Mouse (Mus musculus): ENCODE measurements around the gene Abhd2. TPM values are rescaled to one million over a fixed set of nuclear protein-coding genes. Genes with fewer than 3 reads are reported as not detected.

Gene Abhd2
- polyA plus RNA-seq, 1 experiment from 2014 or later, result 5.4 TPM

DNA sequence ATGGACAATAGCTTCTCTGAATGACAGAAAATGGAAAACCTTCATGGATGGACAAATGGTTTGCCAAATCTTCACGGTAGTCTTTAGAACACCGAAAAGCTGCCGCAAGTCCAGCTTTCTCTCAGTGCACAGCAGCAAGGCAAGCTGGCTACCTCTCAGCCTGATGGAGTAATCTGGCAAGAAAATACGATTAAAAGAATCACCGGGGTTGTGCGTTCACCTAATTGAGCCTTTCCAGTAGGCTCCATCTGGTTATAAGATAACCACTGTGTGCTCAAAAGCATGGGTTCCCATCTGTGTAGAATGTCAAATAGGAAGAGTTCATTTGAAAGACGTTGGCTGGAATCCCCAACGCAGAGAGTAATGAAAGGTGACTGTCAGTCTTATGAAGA, 11.9 kb downstream of the Abhd2 start:
- no peak for DNase-seq (ENCODE audit: low spot score)
- no peaks in the 10 kb centered on the region for H3K9me3 ChIP-seq
- H3K4me1 ChIP-seq, result peaks cover 48% of the 10 kb centered on the region
- H3K36me3 ChIP-seq, result no peaks in the 10 kb centered on the region
- H3K27me3 ChIP-seq (ENCODE audit: insufficient read depth, poor library complexity, severe bottlenecking), result no peaks in the 10 kb centered on the region
- no peak overlapping the region for H3K4me3 ChIP-seq
- H3K27ac ChIP-seq, result 0 out of 2 replicates have a peak overlapping the region, but pooled peaks have one; percentile 6
- WGBS, result 87% methylated on average over 8 of the region's 8 CpGs

DNA sequence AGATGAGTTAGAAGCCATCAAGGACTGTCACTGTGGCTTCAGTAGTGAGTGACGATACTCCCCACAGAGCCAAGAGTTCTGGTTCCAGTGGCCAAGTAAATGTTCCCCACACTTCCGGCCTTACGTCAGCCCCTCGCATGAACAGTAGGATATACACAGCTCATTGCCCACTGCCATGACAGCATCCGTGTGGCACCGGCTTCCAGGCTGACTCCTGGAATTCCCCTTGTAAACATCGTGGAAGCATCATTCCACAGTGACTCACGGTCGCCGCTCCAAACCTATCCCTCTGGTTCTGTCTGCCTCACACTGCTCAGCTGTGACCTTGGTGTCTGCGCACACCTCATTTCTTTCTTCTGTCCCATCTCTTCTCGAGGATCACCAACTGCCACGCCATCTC, 12.4 kb downstream of the Abhd2 start:
- H3K36me3 ChIP-seq, result no peaks in the 10 kb centered on the region
- H3K9me3 ChIP-seq, result no peaks in the 10 kb centered on the region
- WGBS, result 88% methylated on average over 13 of the region's 13 CpGs
- H3K27me3 ChIP-seq (ENCODE audit: insufficient read depth, poor library complexity, severe bottlenecking), result no peaks in the 10 kb centered on the region
- DNase-seq (ENCODE audit: low spot score), result no peak
- H3K4me3 ChIP-seq, result no peak overlapping the region
- H3K27ac ChIP-seq, result no peak overlapping the region
- peaks cover 47% of the 10 kb centered on the region for H3K4me1 ChIP-seq

DNA sequence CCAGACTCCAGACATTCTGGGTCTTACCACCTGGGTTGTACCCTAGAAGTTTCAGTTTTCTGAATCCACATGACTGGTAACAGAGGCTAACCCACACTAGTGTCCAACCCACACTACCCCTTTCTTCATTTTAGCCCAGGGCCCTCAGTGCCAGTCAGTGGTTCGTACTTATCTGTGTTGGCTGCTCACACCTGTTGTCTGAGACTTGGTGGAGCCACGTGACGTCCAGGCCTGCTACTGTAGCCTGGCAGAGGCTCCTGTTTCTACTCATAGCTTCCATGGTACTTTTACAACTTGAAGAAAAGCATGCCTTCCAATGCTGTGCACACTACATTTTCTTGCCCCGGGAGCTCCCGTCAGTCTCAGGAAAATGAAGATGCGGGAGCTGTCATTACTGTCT, 14.2 kb downstream of the Abhd2 start:
- no peaks in the 10 kb centered on the region for H3K27me3 ChIP-seq (ENCODE audit: insufficient read depth, poor library complexity, severe bottlenecking)
- WGBS, result 79% methylated on average over 6 of the region's 6 CpGs
- no peak overlapping the region for H3K27ac ChIP-seq
- no peak overlapping the region for H3K4me3 ChIP-seq
- H3K36me3 ChIP-seq, result no peaks in the 10 kb centered on the region
- peaks cover 45% of the 10 kb centered on the region for H3K4me1 ChIP-seq
- no peak for DNase-seq (ENCODE audit: low spot score)
- no peaks in the 10 kb centered on the region for H3K9me3 ChIP-seq

DNA sequence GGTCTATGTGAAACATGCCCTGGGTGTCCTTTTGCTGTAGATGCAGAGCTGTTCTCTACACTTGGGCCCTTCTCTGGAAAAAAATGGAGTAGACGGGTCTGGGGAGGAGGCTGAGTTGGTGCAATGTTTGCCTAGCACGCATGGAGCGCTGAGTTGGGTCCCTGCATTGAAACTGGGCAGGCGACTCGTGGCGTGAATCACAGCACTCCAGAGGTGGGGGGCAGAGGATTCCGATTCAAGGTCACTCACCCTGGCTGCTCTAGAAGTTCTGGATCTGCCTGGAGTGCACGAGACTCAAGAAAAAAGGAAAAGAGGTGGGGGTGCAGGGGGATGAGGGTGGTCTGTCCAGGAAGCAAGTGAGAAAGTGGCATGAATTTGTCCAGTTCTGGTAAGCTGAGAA, 14.9 kb downstream of the Abhd2 start:
- H3K9me3 ChIP-seq, result no peaks in the 10 kb centered on the region
- no peak overlapping the region for H3K4me3 ChIP-seq
- H3K27ac ChIP-seq, result 0 out of 2 replicates have a peak overlapping the region, but pooled peaks have one; percentile 17
- no peaks in the 10 kb centered on the region for H3K27me3 ChIP-seq (ENCODE audit: insufficient read depth, poor library complexity, severe bottlenecking)
- DNase-seq (ENCODE audit: low spot score), result no peak
- WGBS, result 84% methylated on average over 8 of the region's 8 CpGs
- no peaks in the 10 kb centered on the region for H3K36me3 ChIP-seq
- H3K4me1 ChIP-seq, result peaks cover 39% of the 10 kb centered on the region

DNA sequence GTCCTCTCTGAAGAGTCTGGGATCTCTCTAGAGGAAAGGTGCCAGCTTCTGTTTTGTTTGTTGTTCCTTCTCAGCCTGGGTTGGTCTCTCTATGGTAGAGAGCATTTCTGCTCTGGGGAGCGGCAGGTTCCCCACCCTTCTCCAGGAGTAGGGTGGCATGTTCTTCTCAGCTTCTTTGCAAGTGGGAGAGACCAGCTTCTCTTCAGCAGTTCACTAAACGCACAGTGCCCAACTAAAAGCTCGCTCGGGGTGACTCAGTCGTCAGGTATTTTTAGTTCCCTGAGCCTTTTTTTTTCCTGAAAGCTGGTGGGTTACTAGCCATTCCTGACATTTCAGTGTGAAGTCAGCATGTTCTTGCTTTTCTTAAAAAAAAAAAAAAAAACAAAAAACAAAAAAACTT, 15.4 kb downstream of the Abhd2 start:
- no peak overlapping the region for H3K4me3 ChIP-seq
- H3K9me3 ChIP-seq, result no peaks in the 10 kb centered on the region
- H3K27me3 ChIP-seq (ENCODE audit: insufficient read depth, poor library complexity, severe bottlenecking), result no peaks in the 10 kb centered on the region
- no peaks in the 10 kb centered on the region for H3K36me3 ChIP-seq
- WGBS, result 83% methylated on average over 5 of the region's 5 CpGs
- DNase-seq (ENCODE audit: low spot score), result no peak
- H3K4me1 ChIP-seq, result peaks cover 34% of the 10 kb centered on the region
- H3K27ac ChIP-seq, result no peak overlapping the region

DNA sequence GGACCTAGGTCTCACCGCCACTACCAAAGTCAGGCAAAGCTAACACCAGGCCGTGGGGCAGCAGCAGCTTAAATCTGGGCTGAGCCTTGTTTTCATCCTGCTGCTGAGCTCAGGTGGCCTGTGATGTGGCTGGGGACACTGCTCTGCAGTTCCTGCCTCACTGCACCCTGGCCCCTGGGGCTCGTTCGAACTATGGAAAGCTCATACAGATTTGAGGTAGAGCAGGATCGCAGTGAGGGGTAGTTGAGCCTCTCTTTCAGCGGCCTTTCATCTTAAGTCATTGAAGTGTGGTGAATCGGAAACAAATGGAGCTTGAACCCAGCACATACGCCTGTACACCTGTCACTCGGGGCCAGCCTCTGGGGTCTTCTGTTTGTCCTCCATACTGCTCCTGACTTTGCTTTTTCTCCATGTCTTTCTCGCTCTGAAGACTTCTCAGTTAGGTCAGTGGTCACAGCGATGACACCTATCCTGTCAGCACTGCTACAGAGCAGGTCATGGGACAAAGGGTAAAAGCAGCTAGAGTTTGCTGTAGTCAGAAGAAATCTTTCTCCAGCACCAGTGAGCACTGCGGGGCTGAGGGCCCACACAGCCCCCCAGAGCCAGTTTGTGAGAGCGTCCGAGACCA, 20.7 kb downstream of the Abhd2 start:
- Histone ChIP-seq H3K9me3 (no peaks in the 10 kb centered on the region), H3K27ac (no peak overlapping the region), H3K36me3 (peaks cover 20% of the 10 kb centered on the region; the same call in 1 of the 2 replicates), H3K4me3 (no peak overlapping the region), H3K4me1 (0 out of 2 replicates have a peak, but pooled peaks cover 6% of the 10 kb centered on the region), H3K27me3 (ENCODE audit: insufficient read depth, poor library complexity, severe bottlenecking) (no peaks in the 10 kb centered on the region)
- DNase-seq (ENCODE audit: low spot score), result no peak
- WGBS, result 82% methylated on average over 14 of the region's 14 CpGs

DNA sequence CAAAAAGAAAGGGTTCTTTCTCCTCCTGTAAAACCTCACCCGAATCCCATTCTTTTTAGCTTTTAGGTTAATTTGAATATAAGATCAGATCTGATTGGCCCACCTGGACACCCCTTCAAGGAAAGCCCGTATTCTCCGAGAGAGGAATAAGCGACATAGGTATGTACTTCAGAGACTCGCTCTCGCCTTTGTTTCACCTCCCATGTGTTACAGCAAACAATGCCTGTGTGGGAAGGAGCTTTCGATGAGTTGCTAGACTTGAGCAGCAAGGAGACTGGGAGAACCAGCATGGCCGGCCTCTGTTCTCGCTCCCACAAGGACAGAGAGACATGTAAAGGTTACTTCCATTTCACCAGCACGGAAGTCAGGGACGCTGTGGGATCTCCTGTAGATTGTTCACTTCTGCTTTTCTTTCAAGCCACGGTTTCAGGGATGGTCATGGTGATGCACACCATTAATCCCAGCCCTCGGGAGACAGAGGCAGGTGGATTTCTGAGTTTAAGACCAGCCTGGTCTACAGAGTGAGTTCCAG, 21.5 kb downstream of the Abhd2 start:
- no peaks in the 10 kb centered on the region for H3K9me3 ChIP-seq
- peaks cover 22% of the 10 kb centered on the region; the same call in 1 of the 2 replicates for H3K36me3 ChIP-seq
- no peaks in the 10 kb centered on the region for H3K27me3 ChIP-seq (ENCODE audit: insufficient read depth, poor library complexity, severe bottlenecking)
- no peak for DNase-seq (ENCODE audit: low spot score)
- no peak overlapping the region for H3K27ac ChIP-seq
- no peak overlapping the region for H3K4me3 ChIP-seq
- WGBS, result 91% methylated on average over 13 of the region's 13 CpGs
- peaks cover 13% of the 10 kb centered on the region for H3K4me1 ChIP-seq

DNA sequence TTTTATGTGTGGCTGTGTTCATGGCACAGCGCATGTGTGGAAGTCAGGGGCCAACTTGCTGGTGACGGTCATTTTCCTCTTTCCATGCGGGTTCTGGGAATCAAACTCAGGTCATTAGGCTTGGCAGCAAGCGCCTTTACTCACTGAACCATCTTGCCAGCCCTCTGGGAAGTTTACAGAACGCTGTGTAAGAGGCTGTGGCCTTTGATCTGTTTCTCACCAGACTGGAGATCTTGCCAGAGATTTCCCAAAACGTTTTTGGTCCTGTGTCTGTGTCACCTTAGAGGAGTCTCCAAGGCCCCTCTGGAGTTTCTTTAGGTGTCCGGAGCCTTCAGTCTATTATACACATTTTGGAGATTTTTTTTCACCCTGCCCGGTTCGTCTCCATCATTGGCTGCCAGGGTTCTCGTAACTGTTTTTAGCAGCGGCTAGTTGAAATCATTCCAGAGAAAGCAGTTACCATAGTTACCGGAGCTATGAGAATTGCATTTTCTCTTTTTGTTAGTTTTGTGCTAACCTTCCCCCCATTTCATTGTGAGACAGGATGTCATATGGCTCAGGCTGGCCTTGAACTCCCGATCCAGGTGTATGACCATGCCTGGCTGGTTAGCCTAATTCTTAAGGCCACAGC, 22.3 kb downstream of the Abhd2 start:
- H3K4me1 ChIP-seq, result peaks cover 21% of the 10 kb centered on the region
- H3K36me3 ChIP-seq, result peaks cover 22% of the 10 kb centered on the region; the same call in 1 of the 2 replicates
- H3K4me3 ChIP-seq, result no peak overlapping the region
- H3K27ac ChIP-seq, result no peak overlapping the region
- H3K9me3 ChIP-seq, result no peaks in the 10 kb centered on the region
- DNase-seq (ENCODE audit: low spot score), result no peak
- WGBS, result 90% methylated on average over 13 of the region's 13 CpGs
- H3K27me3 ChIP-seq (ENCODE audit: insufficient read depth, poor library complexity, severe bottlenecking), result no peaks in the 10 kb centered on the region

DNA sequence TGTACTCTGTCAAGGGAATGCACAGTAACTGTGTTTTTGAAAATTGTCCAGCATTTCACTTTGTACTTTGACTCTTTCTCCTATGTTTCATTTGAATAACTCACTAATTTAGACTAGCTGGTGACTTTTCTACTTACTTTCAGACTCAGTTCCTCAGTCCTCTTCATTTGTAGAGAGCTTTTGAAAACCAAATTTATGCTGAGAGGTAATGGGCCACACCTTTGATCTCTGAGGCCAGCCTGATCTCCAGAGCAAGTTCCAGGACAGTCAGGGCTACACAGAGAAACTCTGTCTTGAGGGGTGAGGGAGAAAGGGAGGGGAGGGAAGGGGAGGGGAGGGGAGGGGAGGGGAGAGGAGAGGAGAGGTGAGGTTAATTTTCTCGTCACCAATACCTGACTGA, 25.7 kb downstream of the Abhd2 start:
- Histone ChIP-seq H3K27ac (no peak overlapping the region), H3K27me3 (ENCODE audit: insufficient read depth, poor library complexity, severe bottlenecking) (no peaks in the 10 kb centered on the region), H3K4me3 (no peak overlapping the region), H3K9me3 (no peaks in the 10 kb centered on the region), H3K36me3 (peaks cover 22% of the 10 kb centered on the region; the same call in 1 of the 2 replicates), H3K4me1 (peaks cover 51% of the 10 kb centered on the region)
- DNase-seq (ENCODE audit: low spot score), result no peak
- 71% methylated on average over 1 of the region's 1 CpGs for WGBS

DNA sequence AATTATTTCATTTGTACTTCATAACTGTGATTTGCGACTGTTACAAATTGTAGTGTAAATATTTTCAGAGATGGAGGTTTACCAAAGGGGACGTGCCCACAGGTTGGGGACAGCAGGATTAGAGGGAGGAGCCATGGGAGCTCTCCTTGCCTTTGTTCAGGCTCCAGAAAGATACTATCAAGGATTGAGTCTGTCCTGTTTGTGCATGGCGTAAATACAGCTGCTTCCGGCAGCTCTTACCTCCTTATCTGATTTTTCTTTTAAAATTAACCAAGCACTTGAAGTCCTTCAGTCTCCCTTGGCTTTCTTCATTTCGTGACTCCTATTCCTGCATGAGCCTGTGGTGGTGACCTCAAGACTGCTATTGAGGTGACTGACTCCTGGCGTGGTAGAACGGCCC, 26.5 kb downstream of the Abhd2 start:
- 58% methylated on average over 7 of the region's 7 CpGs for WGBS
- no peaks in the 10 kb centered on the region for H3K27me3 ChIP-seq (ENCODE audit: insufficient read depth, poor library complexity, severe bottlenecking)
- no peak overlapping the region for H3K4me3 ChIP-seq
- no peaks in the 10 kb centered on the region for H3K9me3 ChIP-seq
- DNase-seq (ENCODE audit: low spot score), result no peak
- H3K36me3 ChIP-seq, result peaks cover 20% of the 10 kb centered on the region; the same call in 1 of the 2 replicates
- H3K4me1 ChIP-seq, result peaks cover 50% of the 10 kb centered on the region
- H3K27ac ChIP-seq, result peak overlapping the region; percentile 52; the same call in 1 of the 2 replicates

DNA sequence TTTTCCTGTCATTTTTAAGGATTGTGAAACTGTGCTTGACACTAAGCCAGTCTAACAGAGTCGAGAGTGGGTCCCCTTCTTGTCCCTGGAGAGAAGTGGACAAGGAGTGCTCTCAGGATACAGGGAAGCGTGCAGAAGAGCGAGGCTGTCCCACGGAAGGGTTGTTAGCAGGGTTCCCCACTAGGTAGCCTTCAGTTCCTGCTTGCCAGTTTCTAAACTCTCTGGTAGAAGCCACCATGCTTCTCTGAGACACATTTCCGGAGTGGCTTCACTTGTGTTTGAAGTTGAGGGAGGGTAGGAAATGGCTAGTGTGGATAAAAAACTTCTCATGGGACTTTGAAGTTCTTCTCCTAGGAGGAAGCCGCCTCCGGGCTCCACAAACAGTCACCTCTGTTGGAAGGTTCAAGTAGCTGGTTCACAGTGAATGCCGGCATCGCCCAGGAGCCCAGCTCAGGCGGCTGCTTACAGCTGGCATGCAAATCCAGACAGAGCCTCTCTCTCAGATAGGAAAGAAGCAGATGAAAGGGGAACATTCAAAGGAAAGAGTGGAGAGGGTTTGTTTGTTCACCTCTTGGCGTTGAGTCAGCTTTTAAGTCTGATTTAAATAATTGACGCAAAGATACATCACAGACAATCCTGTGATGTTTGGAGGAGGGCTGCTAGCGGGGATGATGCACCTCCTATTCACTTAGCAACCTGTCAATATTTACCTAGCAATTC, 27.6 kb downstream of the Abhd2 start:
- Histone ChIP-seq H3K27ac (peak overlapping the region; percentile 56), H3K4me3 (0 out of 2 replicates have a peak overlapping the region, but pooled peaks have one; percentile 6), H3K4me1 (peaks cover 50% of the 10 kb centered on the region), H3K36me3 (peaks cover 18% of the 10 kb centered on the region; the same call in 1 of the 2 replicates), H3K9me3 (no peaks in the 10 kb centered on the region), H3K27me3 (ENCODE audit: insufficient read depth, poor library complexity, severe bottlenecking) (no peaks in the 10 kb centered on the region)
- DNase-seq (ENCODE audit: low spot score), result no peak
- 39% methylated on average over 13 of the region's 13 CpGs for WGBS

DNA sequence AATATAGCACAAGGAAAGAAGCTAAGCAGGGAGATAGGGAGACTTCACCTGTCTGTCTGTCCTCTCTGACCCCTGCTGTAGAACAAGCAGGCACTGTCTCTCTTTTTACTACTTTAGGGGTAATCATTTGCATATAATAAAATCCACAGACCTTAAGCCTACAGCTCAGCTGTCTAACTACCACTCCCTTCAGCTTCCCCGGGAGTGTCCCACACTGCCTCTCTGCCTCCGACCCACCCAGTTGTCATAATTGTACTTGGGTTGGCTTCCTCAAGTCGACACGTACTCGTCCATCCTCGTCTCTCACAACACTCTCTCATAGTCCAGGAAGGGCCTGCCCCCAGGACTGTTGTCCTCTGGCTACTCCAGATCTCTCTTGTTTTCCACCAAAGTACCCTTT, 29.1 kb downstream of the Abhd2 start:
- Histone ChIP-seq H3K27me3 (ENCODE audit: insufficient read depth, poor library complexity, severe bottlenecking) (no peaks in the 10 kb centered on the region), H3K27ac (peak overlapping the region; percentile 49; the same call in 1 of the 2 replicates), H3K9me3 (no peaks in the 10 kb centered on the region), H3K36me3 (peaks cover 12% of the 10 kb centered on the region; the same call in 1 of the 2 replicates), H3K4me3 (no peak overlapping the region), H3K4me1 (peaks cover 50% of the 10 kb centered on the region)
- WGBS, result 71% methylated on average over 6 of the region's 6 CpGs
- DNase-seq (ENCODE audit: low spot score), result no peak

DNA sequence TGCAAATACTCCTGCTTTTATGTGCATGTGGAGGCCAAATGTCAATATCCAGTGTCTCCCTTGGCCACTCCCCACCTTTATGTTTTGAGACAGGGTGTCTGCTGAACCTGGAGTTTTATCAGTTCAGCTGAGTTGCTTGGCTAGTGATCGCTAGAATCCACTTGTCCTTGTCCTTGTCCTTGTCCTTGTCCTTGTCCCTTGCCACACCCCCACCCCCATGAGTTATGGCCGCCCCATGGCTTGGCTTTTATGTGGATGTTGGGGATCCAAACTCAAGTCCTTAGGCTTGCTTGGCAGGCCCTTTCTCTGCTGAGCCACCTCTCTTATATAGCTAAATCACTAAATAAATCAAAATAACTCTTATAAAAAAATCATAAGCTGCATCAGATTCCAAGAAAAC, 29.6 kb downstream of the Abhd2 start:
- H3K27me3 ChIP-seq (ENCODE audit: insufficient read depth, poor library complexity, severe bottlenecking), result no peaks in the 10 kb centered on the region
- H3K9me3 ChIP-seq, result no peaks in the 10 kb centered on the region
- H3K36me3 ChIP-seq, result peaks cover 9% of the 10 kb centered on the region; the same call in 1 of the 2 replicates
- 0 out of 2 replicates have a peak overlapping the region, but pooled peaks have one; percentile 49 for H3K27ac ChIP-seq
- no peak for DNase-seq (ENCODE audit: low spot score)
- WGBS, result 51% methylated on average over 2 of the region's 2 CpGs
- peaks cover 50% of the 10 kb centered on the region for H3K4me1 ChIP-seq
- no peak overlapping the region for H3K4me3 ChIP-seq

Data from heart, embryonic 10.5 days (tissue).